Mouse (Mus musculus) intestine, embryonic 14.5 days (tissue): ENCODE measurements around the gene Adarb1. TPM values are rescaled to one million over a fixed set of nuclear protein-coding genes. Genes with fewer than 3 reads are reported as not detected.

Experiments used
- ATAC-seq: fragments of 200-750 bp; cut with Nextera tagmentation; replicated peaks from 2 replicates; pipeline ENCODE4 v1.8.0; 2017; ENCODE audit warnings: low read depth, moderate number of reproducible peaks, moderate TSS enrichment, moderate library complexity; ENCODE audit not compliant: low FRiP score, low TSS enrichment
- DNase-seq: peaks from one replicate; pipeline ENCODE4 v3.0.0-alpha.2; 2018; ENCODE audit warnings: low spot score
- H3K27ac ChIP-seq: fragments of 300-500 bp; sonication (generic); 2 replicates; pipeline ENCODE4 v1.5.1; 2014; ENCODE audit warnings: low read depth, mild to moderate bottlenecking, control low read depth
- H3K27me3 ChIP-seq: fragments of 300-500 bp; sonication (generic); replicated peaks from 2 replicates; pipeline ENCODE4 v1.6.1; 2014; ENCODE audit warnings: low read length, control low read depth; ENCODE audit not compliant: control insufficient read depth, insufficient read depth
- H3K36me3 ChIP-seq: fragments of 300-500 bp; sonication (generic); 2 replicates; pipeline ENCODE4 v1.6.1; 2014; ENCODE audit warnings: low read length, control low read depth; ENCODE audit not compliant: control insufficient read depth, insufficient read depth
- H3K4me1 ChIP-seq: fragments of 300-500 bp; sonication (generic); replicated peaks from 2 replicates; pipeline ENCODE4 v1.6.1; 2014; ENCODE audit warnings: low read length, control low read depth, mixed read lengths; ENCODE audit not compliant: control insufficient read depth, insufficient read depth
- H3K4me2 ChIP-seq: fragments of 300-500 bp; sonication (generic); 2 replicates; pipeline ENCODE4 v1.6.1; 2014; ENCODE audit warnings: low read length
- H3K4me3 ChIP-seq: fragments of 300-500 bp; sonication (generic); 2 replicates; pipeline ENCODE4 v1.5.1; 2014; ENCODE audit warnings: low read depth, low read length, control low read depth, mixed read lengths
- H3K9ac ChIP-seq: fragments of 300-500 bp; sonication (generic); 2 replicates; pipeline ENCODE4 v1.6.1; 2014; ENCODE audit warnings: mild to moderate bottlenecking, low read length
- H3K9me3 ChIP-seq: fragments of 300-500 bp; sonication (generic); 2 replicates; pipeline ENCODE4 v1.6.1; 2016; ENCODE audit warnings: low read length, control low read depth; ENCODE audit not compliant: control insufficient read depth
- WGBS: fragments of 180-500 bp; shearing (Covaris S2); extraction: QIAGEN DNeasy Blood & Tissue Kit; methylation state at CpG from one replicate; pipeline ENCODE4 v1.1.7; 2014; 5-methylcytosine and 5-hydroxymethylcytosine counted together
- polyA plus RNA-seq: library from polyadenylated mRNA; unstranded; fragments of >200 nt; fragmentation: Nextera tagmentation; extraction: Ambion mirVana; gene quantifications from 2 replicates; pipeline ENCODE4 v1.2.1, GENCODE M21; 2014

Adarb1 gene
- polyA plus RNA-seq, 1 experiment from 2014 or later: 3.8 TPM

DNA sequence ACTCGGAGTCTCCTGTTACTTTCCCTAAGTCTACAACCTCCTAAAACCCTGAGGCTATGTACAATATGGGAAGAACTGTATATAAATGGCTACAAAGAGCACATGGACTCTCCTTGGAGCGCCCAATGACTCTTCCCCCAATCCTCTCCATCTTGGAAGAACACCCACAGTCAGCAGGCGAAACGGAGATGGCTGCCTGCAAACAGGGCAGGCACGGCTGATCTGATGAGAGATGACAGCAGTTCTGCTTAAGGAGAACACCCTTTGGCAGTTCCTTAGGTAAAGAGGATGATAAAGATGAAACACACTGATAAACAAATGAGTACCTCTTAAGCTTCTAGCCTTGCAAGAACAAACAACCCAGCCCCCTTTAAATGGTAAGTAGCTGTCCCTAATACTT lies 43.7 kb downstream of the Adarb1 start:
- Histone ChIP-seq H3K9me3 (no peaks in the 10 kb centered on the region), H3K4me3 (no peak overlapping the region), H3K27ac (no peak overlapping the region), H3K36me3 (no peaks in the 10 kb centered on the region), H3K9ac (no peak overlapping the region), H3K4me1 (no peaks in the 10 kb centered on the region), H3K4me2 (no peak overlapping the region), H3K27me3 (0 out of 2 replicates have a peak, but pooled peaks cover 2% of the 10 kb centered on the region)
- ATAC-seq: no peak
- WGBS: 74% methylated on average over 5 of the region's 5 CpGs
- DNase-seq: no peak

DNA sequence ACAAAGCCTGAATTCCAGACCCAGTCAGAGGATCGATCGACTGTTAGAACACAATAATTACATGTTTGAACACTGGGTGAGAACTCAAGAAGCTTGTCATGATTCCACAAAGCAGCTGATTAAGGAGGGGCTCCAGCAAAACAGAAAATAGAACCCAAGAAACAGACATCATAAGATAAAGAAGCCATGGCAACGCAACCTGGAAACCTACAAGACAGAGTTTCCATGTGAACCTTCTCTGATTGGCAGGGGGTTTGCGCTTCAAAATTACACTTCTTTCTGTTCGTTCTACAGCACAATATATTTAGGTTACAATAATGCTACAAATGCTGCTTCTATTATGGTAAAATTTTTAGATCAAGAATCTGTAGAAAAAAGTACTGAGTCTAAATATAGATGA lies 47.9 kb downstream of the Adarb1 start:
- WGBS: 85% methylated on average over 5 of the region's 5 CpGs
- Histone ChIP-seq H3K9me3 (no peaks in the 10 kb centered on the region), H3K27me3 (0 out of 2 replicates have a peak, but pooled peaks cover 2% of the 10 kb centered on the region), H3K4me1 (no peaks in the 10 kb centered on the region; the same call in 1 of the 2 replicates), H3K4me3 (no peak overlapping the region), H3K36me3 (no peaks in the 10 kb centered on the region), H3K9ac (no peak overlapping the region), H3K27ac (no peak overlapping the region), H3K4me2 (no peak overlapping the region)
- ATAC-seq: no peak
- DNase-seq: no peak

DNA sequence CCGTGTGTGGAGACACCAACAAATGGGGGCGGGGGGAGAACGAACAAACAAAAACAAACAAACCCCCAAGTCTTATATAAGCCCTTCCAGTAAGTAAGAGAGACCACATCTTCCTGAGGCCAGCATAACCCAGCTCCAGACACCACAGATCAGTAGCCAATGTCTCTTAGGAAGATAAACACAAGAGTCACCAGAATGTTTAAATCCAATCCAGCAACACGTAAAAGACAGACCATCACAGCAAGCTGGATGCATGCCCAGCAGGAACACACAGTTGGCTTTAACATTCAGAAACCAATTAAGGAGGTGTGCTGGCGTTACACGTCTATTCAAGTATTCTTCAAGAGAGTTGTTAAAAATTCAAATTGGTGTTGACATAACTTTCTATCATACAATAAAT lies 50.1 kb downstream of the Adarb1 start:
- no peaks in the 10 kb centered on the region for H3K36me3 ChIP-seq
- no peak overlapping the region for H3K4me2 ChIP-seq
- no peak overlapping the region for H3K9ac ChIP-seq
- H3K4me1 ChIP-seq: no peaks in the 10 kb centered on the region; the same call in 1 of the 2 replicates
- H3K9me3 ChIP-seq: no peaks in the 10 kb centered on the region
- H3K4me3 ChIP-seq: no peak overlapping the region
- DNase-seq (no peak), ATAC-seq (no peak)
- 0 out of 2 replicates have a peak, but pooled peaks cover 2% of the 10 kb centered on the region for H3K27me3 ChIP-seq
- WGBS: 43% methylated on average over 6 of the region's 6 CpGs
- no peak overlapping the region for H3K27ac ChIP-seq

DNA sequence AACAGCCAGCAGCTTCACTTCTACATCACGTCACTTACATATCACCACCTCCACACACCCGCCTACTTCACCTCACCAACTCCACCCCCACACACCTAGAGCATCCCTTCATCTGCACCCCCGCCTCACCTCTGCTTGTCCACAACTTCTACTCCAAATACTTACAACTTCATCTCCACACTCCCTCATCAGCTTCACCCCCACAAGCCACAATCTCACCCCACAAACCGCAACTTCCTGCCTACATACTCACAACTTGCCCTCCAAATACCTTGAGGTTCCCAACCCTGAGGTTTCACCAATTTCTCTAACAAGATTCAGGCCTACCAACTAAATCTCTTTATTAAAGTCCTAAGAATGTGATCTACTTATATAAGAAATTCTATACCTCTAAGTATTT lies 51.1 kb downstream of the Adarb1 start:
- no peak for ATAC-seq
- Histone ChIP-seq H3K4me1 (no peaks in the 10 kb centered on the region; the same call in 1 of the 2 replicates), H3K9me3 (no peaks in the 10 kb centered on the region), H3K4me2 (no peak overlapping the region), H3K36me3 (no peaks in the 10 kb centered on the region), H3K27ac (no peak overlapping the region), H3K27me3 (0 out of 2 replicates have a peak, but pooled peaks cover 2% of the 10 kb centered on the region), H3K4me3 (no peak overlapping the region), H3K9ac (no peak overlapping the region)
- WGBS: 89% methylated on average over 4 of the region's 4 CpGs
- DNase-seq: no peak

GRCm38 (mm10) chr10:77365212-77365611 lies 52.9 kb downstream of the Adarb1 start:
- H3K4me2 ChIP-seq: no peak overlapping the region
- H3K9ac ChIP-seq: no peak overlapping the region
- no peak overlapping the region for H3K4me3 ChIP-seq
- H3K27ac ChIP-seq: no peak overlapping the region
- WGBS: 79% methylated on average over 2 of the region's 2 CpGs
- no peaks in the 10 kb centered on the region for H3K36me3 ChIP-seq
- no peaks in the 10 kb centered on the region for H3K9me3 ChIP-seq
- H3K27me3 ChIP-seq: 0 out of 2 replicates have a peak, but pooled peaks cover 2% of the 10 kb centered on the region
- H3K4me1 ChIP-seq: no peaks in the 10 kb centered on the region; the same call in 1 of the 2 replicates
- ATAC-seq: no peak
- no peak for DNase-seq

DNA sequence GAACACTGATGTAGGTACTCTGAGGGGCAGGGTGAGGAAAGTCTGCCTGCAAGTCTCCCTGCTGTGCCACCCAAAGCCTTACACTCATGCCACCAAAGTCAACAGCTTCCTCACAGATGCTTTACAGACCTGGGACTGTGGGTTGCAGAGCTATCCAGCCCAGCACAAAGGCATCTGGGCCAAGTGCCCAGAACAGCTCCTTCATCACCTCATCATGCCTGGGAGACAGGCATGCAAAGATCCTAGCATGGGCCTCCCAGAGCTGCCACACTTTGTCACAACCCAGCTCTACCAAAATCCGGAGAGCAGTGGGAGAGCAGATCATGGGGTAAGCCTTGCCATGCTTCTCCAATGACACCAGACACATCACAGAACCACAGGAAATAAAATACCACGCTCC lies 57.6 kb downstream of the Adarb1 start:
- H3K27me3 ChIP-seq: no peaks in the 10 kb centered on the region
- no peak overlapping the region for H3K4me3 ChIP-seq
- ATAC-seq (no peak), DNase-seq (no peak)
- no peaks in the 10 kb centered on the region for H3K9me3 ChIP-seq
- no peak overlapping the region for H3K9ac ChIP-seq
- 64% methylated on average over 2 of the region's 2 CpGs for WGBS
- H3K36me3 ChIP-seq: no peaks in the 10 kb centered on the region
- no peak overlapping the region for H3K4me2 ChIP-seq
- no peaks in the 10 kb centered on the region for H3K4me1 ChIP-seq
- H3K27ac ChIP-seq: no peak overlapping the region

DNA sequence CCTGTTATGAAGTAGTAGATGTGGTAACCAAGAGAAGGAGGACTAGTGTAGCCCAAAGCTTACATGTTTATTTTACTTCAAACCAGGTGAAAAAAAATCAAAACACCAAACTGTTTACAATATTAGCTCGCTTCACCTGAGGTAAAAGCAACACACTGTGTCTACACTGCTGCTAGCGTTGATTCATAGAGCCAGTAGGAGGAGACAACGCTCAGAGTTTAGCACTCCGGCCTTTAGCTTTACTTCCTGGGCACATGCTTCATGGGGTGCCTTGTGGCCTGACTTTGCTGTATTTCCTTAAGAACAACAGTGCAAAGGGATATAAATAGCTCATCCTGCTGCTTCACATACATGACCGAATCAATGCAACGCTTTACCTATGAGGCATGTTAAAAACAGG lies 60.1 kb downstream of the Adarb1 start:
- 80% methylated on average over 6 of the region's 6 CpGs for WGBS
- no peaks in the 10 kb centered on the region for H3K36me3 ChIP-seq
- ATAC-seq (no peak), DNase-seq (no peak)
- no peaks in the 10 kb centered on the region for H3K4me1 ChIP-seq
- no peak overlapping the region for H3K9ac ChIP-seq
- no peaks in the 10 kb centered on the region for H3K27me3 ChIP-seq
- H3K27ac ChIP-seq: no peak overlapping the region
- H3K4me2 ChIP-seq: no peak overlapping the region
- no peaks in the 10 kb centered on the region for H3K9me3 ChIP-seq
- no peak overlapping the region for H3K4me3 ChIP-seq

DNA sequence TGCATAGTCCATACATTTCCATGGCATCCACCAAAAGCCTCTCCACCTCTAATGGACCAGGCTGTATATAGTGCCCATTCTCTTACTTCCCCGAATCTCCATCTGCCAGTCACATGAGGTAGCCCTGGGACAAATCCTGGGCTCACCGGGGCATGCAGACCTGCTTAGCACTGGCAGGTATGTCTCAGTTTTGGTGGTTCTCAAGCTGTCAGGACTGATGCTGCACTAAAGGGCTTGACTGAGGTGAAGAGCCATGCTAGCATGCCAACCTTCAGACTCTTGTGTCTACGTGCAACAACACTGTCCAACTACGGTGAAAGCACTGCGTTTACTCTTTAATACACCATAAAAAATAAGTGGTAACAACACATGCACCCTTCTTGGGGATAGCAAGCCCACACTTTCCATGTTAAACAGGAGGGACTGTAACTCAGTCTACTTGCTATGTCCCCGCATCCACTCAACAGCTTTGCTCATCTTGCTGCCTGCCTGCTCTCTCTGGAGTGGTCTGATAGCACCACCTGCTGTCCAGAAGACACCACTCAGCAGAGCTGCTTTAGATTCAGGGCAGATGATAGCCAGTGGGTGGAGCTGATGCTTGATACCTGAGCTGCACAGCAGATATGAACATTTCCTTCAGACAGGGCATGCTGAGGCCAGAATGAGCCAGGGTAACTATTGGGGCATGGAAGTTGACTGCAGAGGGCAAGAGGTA lies 64.9 kb downstream of the Adarb1 start:
- Histone ChIP-seq H3K4me3 (no peak overlapping the region), H3K36me3 (no peaks in the 10 kb centered on the region), H3K9me3 (no peaks in the 10 kb centered on the region), H3K27me3 (no peaks in the 10 kb centered on the region), H3K27ac (no peak overlapping the region), H3K4me1 (no peaks in the 10 kb centered on the region), H3K9ac (no peak overlapping the region), H3K4me2 (no peak overlapping the region)
- DNase-seq (peak; percentile 85), ATAC-seq (peak; percentile 64; the same call in 1 of the 2 replicates)
- WGBS: 80% methylated on average over 6 of the region's 6 CpGs

- Histone ChIP-seq H3K9me3 (no peaks in the 10 kb centered on the region), H3K36me3 (no peaks in the 10 kb centered on the region), H3K9ac (no peak overlapping the region), H3K4me3 (no peak overlapping the region), H3K4me2 (no peak overlapping the region), H3K27ac (no peak overlapping the region), H3K27me3 (no peaks in the 10 kb centered on the region), H3K4me1 (no peaks in the 10 kb centered on the region; the same call in 1 of the 2 replicates)
- ATAC-seq (no peak), DNase-seq (no peak)
- WGBS: 58% methylated on average over 3 of the region's 3 CpGs
Observed at GRCm38 (mm10) chr10:77342842-77343241, 75.2 kb downstream of the Adarb1 start.
